Mouse (Mus musculus) olfactory bulb, adult 2 months (tissue): Measurements from ENCODE around the gene Ghr. TPM values are rescaled to one million over a fixed set of nuclear protein-coding genes. Genes with fewer than 3 reads are reported as not detected.

Experiments used
- H3K27ac ChIP-seq: fragments of 200-500 bp; 2 replicates; pipeline ENCODE4 v1.5.1; 2012; ENCODE audit warnings: low read depth, low read length; ENCODE audit not compliant: insufficient read depth
- H3K4me1 ChIP-seq: fragments of 200-500 bp; 2 replicates; pipeline ENCODE4 v1.6.1; 2012; ENCODE audit warnings: low read length; ENCODE audit not compliant: control insufficient read depth, insufficient read depth
- H3K4me3 ChIP-seq: fragments of 200-500 bp; 2 replicates; pipeline ENCODE4 v1.5.1; 2012; ENCODE audit warnings: mild to moderate bottlenecking, low read depth, low read length, moderate library complexity; ENCODE audit not compliant: insufficient read depth
- CTCF ChIP-seq: fragments of 200-500 bp; IDR thresholded peaks from 2 replicates; pipeline ENCODE4 v1.5.1; 2012; ENCODE audit warnings: low read depth, mild to moderate bottlenecking, low read length, moderate library complexity; ENCODE audit not compliant: insufficient read depth
- POLR2A ChIP-seq: fragments of 200-500 bp; IDR thresholded peaks from 2 replicates; pipeline ENCODE4 v1.6.1; 2012; ENCODE audit warnings: mild to moderate bottlenecking, low read depth, low read length, moderate library complexity; ENCODE audit not compliant: insufficient read depth
- WGBS: fragments of 180-500 bp; shearing (Covaris S2); methylation state at CpG from one replicate; pipeline ENCODE4 v1.1.7; 2018; 5-methylcytosine and 5-hydroxymethylcytosine counted together
- polyA plus RNA-seq: library from polyadenylated mRNA; stranded (reverse); fragments of >200 nt; gene quantifications from 2 replicates; pipeline ENCODE4 v1.2.4, GENCODE M21; 2012; ENCODE audit warnings: low replicate concordance; ENCODE audit not compliant: missing spikeins, insufficient read depth, insufficient read length

Gene Ghr
- polyA plus RNA-seq, 1 experiment: not detected

DNA sequence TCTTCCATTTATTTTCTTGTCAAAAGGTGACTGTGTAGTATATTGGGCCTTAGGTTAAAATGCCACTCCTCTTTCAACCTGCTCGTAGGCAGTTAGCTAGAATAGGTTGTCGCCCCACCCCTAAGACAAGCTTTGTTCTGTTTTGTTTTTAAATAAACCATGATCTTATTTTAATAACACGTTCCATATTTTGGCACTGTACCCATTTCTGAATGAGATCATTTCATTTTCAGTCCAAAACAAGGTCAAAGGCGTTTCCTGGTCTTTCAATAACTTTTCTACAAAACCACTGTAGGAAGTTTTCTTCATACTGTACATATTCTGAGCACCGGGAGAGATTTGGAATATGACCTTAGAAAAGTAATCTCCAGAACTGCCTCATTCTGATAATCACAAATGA is 78.6 kb downstream of the Ghr start:
- 84% methylated on average over 5 of the region's 5 CpGs for WGBS
- no peak overlapping the region for H3K4me3 ChIP-seq
- H3K27ac ChIP-seq: no peak overlapping the region
- peaks cover 3% of the 10 kb centered on the region for H3K4me1 ChIP-seq
- no peak for TF ChIP-seq CTCF
- TF ChIP-seq POLR2A: no peak

DNA sequence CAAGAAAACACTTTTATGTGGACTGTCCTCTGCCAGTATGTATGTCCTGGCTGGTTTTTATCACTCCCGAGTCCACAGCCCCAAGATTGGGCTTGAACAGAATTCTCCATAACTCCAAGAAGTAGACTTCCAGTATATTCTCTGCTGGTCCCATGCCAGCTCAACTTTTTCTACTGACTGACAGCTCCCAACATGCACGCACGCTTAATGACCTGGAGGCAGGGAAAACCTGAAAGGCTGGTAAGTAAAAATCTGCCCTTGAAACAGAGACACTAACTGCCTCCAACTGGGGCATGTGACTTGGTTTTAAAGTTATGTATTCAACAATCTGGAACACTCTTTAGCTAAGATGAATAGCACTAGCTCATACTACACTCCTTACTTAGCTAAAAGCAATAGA is 81.6 kb downstream of the Ghr start:
- Histone ChIP-seq H3K4me1 (no peaks in the 10 kb centered on the region), H3K27ac (no peak overlapping the region), H3K4me3 (no peak overlapping the region)
- WGBS: 89% methylated on average over 3 of the region's 3 CpGs
- TF ChIP-seq POLR2A (no peak), CTCF (no peak)

DNA sequence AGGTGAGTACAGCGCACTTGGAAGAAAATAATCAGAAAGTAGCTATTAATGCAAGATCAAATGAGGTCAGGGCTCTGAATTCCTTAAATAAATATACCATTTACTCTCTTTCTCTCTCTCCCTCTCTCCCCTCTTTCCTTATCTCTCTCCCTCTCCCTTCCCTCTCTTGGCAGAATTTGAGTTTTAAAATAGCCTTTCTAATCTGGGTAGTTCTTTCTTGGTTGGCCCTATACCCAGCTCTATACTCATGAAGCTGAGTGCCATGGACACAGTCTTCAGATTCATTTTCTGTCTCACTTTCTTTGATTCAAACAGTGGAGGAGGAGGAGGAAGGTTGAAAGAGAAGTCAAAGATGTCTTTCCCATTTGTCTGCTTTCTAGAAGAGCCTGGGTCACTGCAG is 84.3 kb downstream of the Ghr start:
- H3K4me1 ChIP-seq: no peaks in the 10 kb centered on the region

DNA sequence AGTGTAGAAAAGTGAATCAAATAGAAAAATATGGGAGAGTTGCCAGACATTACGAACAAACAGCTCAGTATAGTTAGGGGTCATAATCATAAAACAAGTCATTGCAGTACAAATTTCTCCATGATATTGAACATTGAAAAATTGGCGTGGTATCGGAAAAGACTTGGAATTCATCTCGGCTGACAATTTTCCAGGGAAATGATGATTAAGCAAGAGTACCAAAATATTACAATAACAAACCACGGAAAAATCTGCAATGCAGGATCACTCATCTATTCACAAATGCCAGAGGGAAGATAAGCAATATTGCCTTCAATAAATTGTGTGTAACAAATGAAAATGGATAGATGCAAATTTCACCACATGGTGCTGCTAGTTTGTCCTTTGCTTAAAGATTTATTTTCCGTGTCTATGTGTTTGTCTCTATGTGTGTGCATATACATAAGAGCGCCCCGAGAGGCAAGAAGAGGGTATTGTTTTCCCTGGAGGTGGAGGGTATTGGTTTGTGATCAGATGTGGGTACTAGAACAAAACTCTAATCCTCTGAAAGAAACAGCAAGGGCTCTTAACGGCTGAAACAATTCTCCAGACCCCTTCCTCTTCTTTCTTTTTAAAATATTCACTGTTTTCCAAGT is 85.2 kb downstream of the Ghr start:
- Histone ChIP-seq H3K27ac (no peak overlapping the region), H3K4me3 (no peak overlapping the region), H3K4me1 (no peaks in the 10 kb centered on the region)
- 80% methylated on average over 9 of the region's 9 CpGs for WGBS
- TF ChIP-seq CTCF (no peak), POLR2A (no peak)

More for the DNA sequence above, 84.3 kb downstream of the Ghr start:
- no peak for TF ChIP-seq CTCF
- no peak for TF ChIP-seq POLR2A
- 93% methylated on average over 1 of the region's 1 CpGs for WGBS
- H3K4me3 ChIP-seq: no peak overlapping the region
- no peak overlapping the region for H3K27ac ChIP-seq

DNA sequence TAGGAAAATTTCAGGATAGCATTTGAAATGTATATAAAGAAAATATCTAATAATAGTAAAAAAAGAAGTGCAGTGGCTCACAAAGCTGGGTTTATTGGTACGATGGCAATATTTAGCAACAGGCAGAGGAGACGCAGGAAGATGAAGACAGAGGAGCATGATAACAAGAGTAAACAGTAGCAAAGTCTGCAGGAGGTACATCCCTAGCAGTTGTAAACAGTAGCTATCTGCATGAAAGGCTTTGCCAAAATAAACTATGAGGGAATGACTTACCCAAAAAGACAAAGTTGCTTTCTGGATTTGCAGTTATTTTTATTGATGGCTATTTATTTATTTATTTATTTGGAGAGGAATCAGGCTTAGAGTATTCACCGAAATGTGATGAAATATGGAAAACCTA is 92.4 kb downstream of the Ghr start:
- Histone ChIP-seq H3K27ac (no peak overlapping the region), H3K4me1 (no peaks in the 10 kb centered on the region), H3K4me3 (no peak overlapping the region)
- WGBS: 77% methylated on average over 3 of the region's 3 CpGs
- TF ChIP-seq CTCF: no peak
- no peak for TF ChIP-seq POLR2A

DNA sequence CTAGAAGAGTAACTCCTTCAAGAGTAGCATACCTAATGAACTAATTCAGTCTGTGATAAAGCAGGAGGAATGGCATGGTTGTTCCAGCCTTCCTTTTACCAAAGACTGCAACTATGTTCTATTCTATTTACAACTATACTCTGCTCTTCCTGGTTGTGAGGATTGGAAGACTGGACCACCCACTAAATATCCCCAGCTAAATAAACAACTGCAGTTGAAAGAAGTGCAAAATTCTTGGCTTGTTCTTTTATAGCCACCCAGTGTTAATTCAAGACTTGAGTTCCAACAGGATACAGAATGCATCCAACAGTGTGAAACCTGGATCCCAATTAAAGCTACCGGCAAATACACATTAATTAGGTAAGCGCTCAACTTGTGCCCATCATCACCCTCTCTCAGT is 93.3 kb downstream of the Ghr start:
- no peaks in the 10 kb centered on the region for H3K4me1 ChIP-seq
- no peak overlapping the region for H3K27ac ChIP-seq
- TF ChIP-seq CTCF (no peak), POLR2A (no peak)
- WGBS: 41% methylated on average over 2 of the region's 2 CpGs
- H3K4me3 ChIP-seq: no peak overlapping the region

DNA sequence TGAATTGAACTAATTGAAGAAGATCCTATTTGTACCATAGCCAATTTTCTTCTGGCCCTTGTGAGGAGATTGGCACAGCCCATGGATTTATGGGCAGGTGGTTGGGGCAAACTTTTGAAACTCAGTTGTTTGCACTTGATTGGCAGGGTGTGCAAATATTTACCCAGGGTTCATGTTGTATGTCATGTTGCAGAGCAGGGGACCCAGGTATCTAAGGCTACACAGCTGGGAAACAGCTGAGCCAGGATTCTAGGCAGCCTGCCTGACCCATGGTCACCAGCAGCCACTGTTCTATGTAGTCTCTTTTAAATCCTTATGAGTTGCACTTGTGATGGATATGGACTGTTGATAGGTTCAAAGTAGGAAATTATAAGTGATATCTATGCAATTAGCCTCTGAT is 94.1 kb downstream of the Ghr start:
- H3K4me3 ChIP-seq: no peak overlapping the region
- H3K27ac ChIP-seq: no peak overlapping the region
- H3K4me1 ChIP-seq: no peaks in the 10 kb centered on the region
- TF ChIP-seq CTCF (no peak), POLR2A (no peak)

DNA sequence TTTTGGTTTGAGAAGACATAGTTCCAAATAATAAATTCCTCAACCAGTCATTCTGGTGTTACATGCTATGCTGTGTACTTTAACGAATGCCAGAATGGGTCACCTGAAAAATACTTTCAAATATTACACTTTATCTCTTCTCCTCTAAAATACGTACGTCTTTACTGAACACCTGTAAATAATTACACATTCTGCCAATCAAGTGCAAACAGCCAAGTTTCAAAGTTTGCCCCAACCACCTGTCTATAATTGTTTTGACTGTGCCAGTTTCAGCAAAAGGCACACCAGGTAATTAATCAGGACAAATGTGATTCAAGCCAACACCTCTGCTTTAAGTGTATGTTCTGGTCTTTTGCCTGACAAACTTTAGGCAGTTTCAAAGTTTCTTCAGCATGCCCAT is 94.7 kb downstream of the Ghr start:
- Histone ChIP-seq H3K4me3 (no peak overlapping the region), H3K27ac (no peak overlapping the region), H3K4me1 (no peaks in the 10 kb centered on the region)
- WGBS: 85% methylated on average over 3 of the region's 3 CpGs
- TF ChIP-seq POLR2A (no peak), CTCF (no peak)

DNA sequence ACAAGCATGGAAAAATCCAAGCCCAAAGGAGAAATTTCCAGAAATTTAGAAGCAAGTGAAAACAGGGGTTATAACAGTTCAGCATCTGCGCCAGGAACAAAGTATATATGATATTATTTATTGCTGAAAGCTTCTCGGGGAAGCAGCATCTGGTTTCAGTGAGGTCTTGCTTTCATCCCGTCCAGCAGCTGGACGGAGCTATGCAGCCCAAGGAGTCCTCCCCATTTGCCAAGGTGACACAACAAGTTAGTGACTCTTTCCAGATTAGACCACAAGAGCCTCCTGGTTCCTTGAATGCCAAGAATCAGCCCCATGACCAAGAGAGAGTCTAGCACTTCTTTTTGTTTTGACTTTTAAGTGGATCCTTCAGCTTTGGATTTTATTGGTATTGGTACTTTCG is 96.6 kb downstream of the Ghr start:
- H3K4me3 ChIP-seq: no peak overlapping the region
- H3K4me1 ChIP-seq: no peaks in the 10 kb centered on the region
- TF ChIP-seq CTCF (no peak), POLR2A (no peak)
- 89% methylated on average over 5 of the region's 5 CpGs for WGBS
- no peak overlapping the region for H3K27ac ChIP-seq

DNA sequence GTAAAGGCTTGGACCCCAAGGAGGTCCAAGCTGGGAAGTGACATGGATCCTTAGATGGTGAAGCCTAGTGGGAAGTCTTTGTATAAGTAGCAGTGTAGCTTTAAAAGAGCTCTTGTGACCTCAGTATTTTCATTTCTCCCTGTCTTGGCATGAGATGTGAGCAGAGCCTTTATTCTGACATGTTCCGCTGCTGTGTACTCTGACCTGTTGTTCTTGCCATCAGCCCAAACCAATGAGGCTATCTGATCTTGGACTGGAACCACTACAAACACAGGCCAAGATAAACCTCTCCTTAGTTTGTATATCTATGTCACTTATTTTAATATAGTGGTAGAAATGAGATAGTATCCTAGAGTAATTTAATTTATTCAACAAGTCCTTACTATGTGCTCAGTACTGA is 97.9 kb downstream of the Ghr start:
- H3K4me3 ChIP-seq: no peak overlapping the region
- WGBS: 78% methylated on average over 1 of the region's 1 CpGs
- no peak overlapping the region for H3K27ac ChIP-seq
- no peak for TF ChIP-seq CTCF
- TF ChIP-seq POLR2A: no peak
- no peaks in the 10 kb centered on the region for H3K4me1 ChIP-seq
